Mouse (Mus musculus) limb, embryonic 10.5 days (tissue): ENCODE measurements around the gene Lmo2. TPM values are rescaled to one million over a fixed set of nuclear protein-coding genes. Genes with fewer than 3 reads are reported as not detected.

ENCODE experiments used
- DNase-seq: peaks from one replicate; pipeline ENCODE4 v3.0.0-alpha.2; 2017; ENCODE audit warnings: low spot score
- H3K27ac ChIP-seq: fragments of 300-500 bp; sonication (generic); 2 replicates; pipeline ENCODE4 v1.5.1; 2016; ENCODE audit warnings: mild to moderate bottlenecking
- H3K27me3 ChIP-seq: fragments of 300-500 bp; sonication (generic); 2 replicates; pipeline ENCODE4 v1.6.1; 2016; ENCODE audit warnings: low read depth, mild to moderate bottlenecking; ENCODE audit not compliant: poor library complexity, severe bottlenecking
- H3K36me3 ChIP-seq: fragments of 300-500 bp; sonication (generic); 2 replicates; pipeline ENCODE4 v1.6.1; 2016; ENCODE audit warnings: mild to moderate bottlenecking, moderate library complexity
- H3K4me1 ChIP-seq: fragments of 300-500 bp; sonication (generic); 2 replicates; pipeline ENCODE4 v1.6.1; 2016
- H3K4me3 ChIP-seq: fragments of 300-500 bp; sonication (generic); 2 replicates; pipeline ENCODE4 v1.5.1; 2016; ENCODE audit warnings: mild to moderate bottlenecking, moderate library complexity
- H3K9me3 ChIP-seq: fragments of 300-500 bp; sonication (generic); replicated peaks from 2 replicates; pipeline ENCODE4 v1.6.1; 2016; ENCODE audit warnings: mild to moderate bottlenecking
- WGBS: fragments of 180-500 bp; shearing (Covaris S2); methylation state at CpG from one replicate; pipeline ENCODE4 v1.1.7; 2016; 5-methylcytosine and 5-hydroxymethylcytosine counted together
- polyA plus RNA-seq: library from polyadenylated mRNA; unstranded; fragments of >200 nt; fragmentation: Nextera tagmentation; extraction: Ambion mirVana; gene quantifications from 2 replicates; pipeline ENCODE4 v1.2.1, GENCODE M21; 2016

Lmo2 gene
- 29.3 and 30.6 TPM in 2 replicates for polyA plus RNA-seq

GRCm38 (mm10) chr2:103957649-103958546, at the start of gene Lmo2:
TSS of gene Lmo2 (plus strand) at chr2:103957986.
- 67% methylated on average over 10 of the region's 10 CpGs for WGBS
- Histone ChIP-seq H3K9me3 (no peaks in the 10 kb centered on the region), H3K4me3 (no peak within 1 kb of the TSS), H3K4me1 (peaks cover 9% of the 10 kb centered on the region; the same call in 1 of the 2 replicates), H3K27me3 (peaks cover 2% of the 10 kb centered on the region; the same call in 1 of the 2 replicates), H3K27ac (no peak within 1 kb of the TSS), H3K36me3 (no peaks in the 10 kb centered on the region)
- DNase-seq: no peak

- DNase-seq: no peak
- 95% methylated on average over 5 of the region's 5 CpGs for WGBS
- Histone ChIP-seq H3K27me3 (no peaks in the 10 kb centered on the region), H3K4me3 (no peak overlapping the region), H3K4me1 (peaks cover 18% of the 10 kb centered on the region), H3K36me3 (no peaks in the 10 kb centered on the region), H3K9me3 (no peaks in the 10 kb centered on the region), H3K27ac (no peak overlapping the region)
Observed at GRCm38 (mm10) chr2:103910601-103911000, 47.2 kb upstream of the Lmo2 start.

- WGBS: 91% methylated on average over 16 of the region's 16 CpGs
- Histone ChIP-seq H3K27ac (no peak overlapping the region), H3K4me1 (no peaks in the 10 kb centered on the region), H3K9me3 (no peaks in the 10 kb centered on the region), H3K27me3 (no peaks in the 10 kb centered on the region), H3K4me3 (no peak overlapping the region), H3K36me3 (no peaks in the 10 kb centered on the region)
- no peak for DNase-seq
Observed at GRCm38 (mm10) chr2:103912481-103913251, 45.1 kb upstream of the Lmo2 start.

- no peaks in the 10 kb centered on the region for H3K9me3 ChIP-seq
- no peaks in the 10 kb centered on the region for H3K27me3 ChIP-seq
- no peak overlapping the region for H3K27ac ChIP-seq
- WGBS: 90% methylated on average over 6 of the region's 6 CpGs
- H3K4me1 ChIP-seq: no peaks in the 10 kb centered on the region
- no peak for DNase-seq
- no peaks in the 10 kb centered on the region for H3K36me3 ChIP-seq
- H3K4me3 ChIP-seq: no peak overlapping the region
Observed at GRCm38 (mm10) chr2:103913252-103913650, 44.5 kb upstream of the Lmo2 start.

GRCm38 (mm10) chr2:103916069-103916468, 41.7 kb upstream of the Lmo2 start:
- H3K36me3 ChIP-seq: no peaks in the 10 kb centered on the region
- 94% methylated on average over 5 of the region's 5 CpGs for WGBS
- H3K27me3 ChIP-seq: no peaks in the 10 kb centered on the region
- DNase-seq: no peak
- no peak overlapping the region for H3K27ac ChIP-seq
- H3K9me3 ChIP-seq: no peaks in the 10 kb centered on the region
- no peaks in the 10 kb centered on the region for H3K4me1 ChIP-seq
- H3K4me3 ChIP-seq: no peak overlapping the region

- WGBS: 85% methylated on average over 5 of the region's 5 CpGs
- Histone ChIP-seq H3K27ac (no peak overlapping the region), H3K4me3 (no peak overlapping the region), H3K4me1 (no peaks in the 10 kb centered on the region), H3K27me3 (no peaks in the 10 kb centered on the region), H3K36me3 (no peaks in the 10 kb centered on the region), H3K9me3 (no peaks in the 10 kb centered on the region)
- no peak for DNase-seq
Observed at GRCm38 (mm10) chr2:103917375-103917774, 40.4 kb upstream of the Lmo2 start.

- H3K9me3 ChIP-seq: no peaks in the 10 kb centered on the region
- no peak for DNase-seq
- no peaks in the 10 kb centered on the region for H3K27me3 ChIP-seq
- H3K4me3 ChIP-seq: no peak overlapping the region
- no peak overlapping the region for H3K27ac ChIP-seq
- H3K36me3 ChIP-seq: no peaks in the 10 kb centered on the region
- WGBS: 86% methylated on average over 2 of the region's 2 CpGs
- H3K4me1 ChIP-seq: no peaks in the 10 kb centered on the region
Observed at GRCm38 (mm10) chr2:103918375-103918774, 39.4 kb upstream of the Lmo2 start.

- H3K4me3 ChIP-seq: no peak overlapping the region
- no peaks in the 10 kb centered on the region for H3K9me3 ChIP-seq
- H3K4me1 ChIP-seq: no peaks in the 10 kb centered on the region
- H3K27me3 ChIP-seq: no peaks in the 10 kb centered on the region
- H3K36me3 ChIP-seq: no peaks in the 10 kb centered on the region
- no peak for DNase-seq
- H3K27ac ChIP-seq: no peak overlapping the region
- 92% methylated on average over 6 of the region's 6 CpGs for WGBS
Observed at GRCm38 (mm10) chr2:103919488-103919887, 38.3 kb upstream of the Lmo2 start.

GRCm38 (mm10) chr2:103926586-103927113, 31.1 kb upstream of the Lmo2 start:
- Histone ChIP-seq H3K36me3 (no peaks in the 10 kb centered on the region), H3K4me3 (no peak overlapping the region), H3K27ac (peak overlapping the region; percentile 76; the same call in 1 of the 2 replicates), H3K9me3 (no peaks in the 10 kb centered on the region), H3K4me1 (peaks cover 62% of the 10 kb centered on the region), H3K27me3 (no peaks in the 10 kb centered on the region)
- WGBS: 89% methylated on average over 4 of the region's 4 CpGs
- DNase-seq: no peak

- Histone ChIP-seq H3K4me1 (peaks cover 70% of the 10 kb centered on the region), H3K9me3 (no peaks in the 10 kb centered on the region), H3K4me3 (no peak overlapping the region), H3K36me3 (no peaks in the 10 kb centered on the region), H3K27me3 (no peaks in the 10 kb centered on the region), H3K27ac (peak overlapping the region; percentile 76)
- DNase-seq: peak; percentile 58
- 18% methylated on average over 1 of the region's 1 CpGs for WGBS
Observed at GRCm38 (mm10) chr2:103927610-103928145, 30.1 kb upstream of the Lmo2 start.

GRCm38 (mm10) chr2:103930306-103931019, 27.3 kb upstream of the Lmo2 start:
- WGBS: 33% methylated on average over 13 of the region's 13 CpGs
- H3K36me3 ChIP-seq: no peaks in the 10 kb centered on the region
- DNase-seq: peak; percentile 51

GRCm38 (mm10) chr2:103931511-103931911, 26.3 kb upstream of the Lmo2 start:
- Histone ChIP-seq H3K27ac (peak overlapping the region; percentile 59), H3K27me3 (no peaks in the 10 kb centered on the region), H3K9me3 (no peaks in the 10 kb centered on the region), H3K4me1 (peaks cover 70% of the 10 kb centered on the region), H3K36me3 (no peaks in the 10 kb centered on the region), H3K4me3 (no peak overlapping the region)
- DNase-seq: no peak
- 74% methylated on average over 7 of the region's 7 CpGs for WGBS

More at GRCm38 (mm10) chr2:103930306-103931019, 27.3 kb upstream of the Lmo2 start:
- H3K27me3 ChIP-seq: no peaks in the 10 kb centered on the region
- H3K9me3 ChIP-seq: no peaks in the 10 kb centered on the region
- H3K4me3 ChIP-seq: no peak overlapping the region
- H3K27ac ChIP-seq: peak overlapping the region; percentile 59
- H3K4me1 ChIP-seq: peaks cover 66% of the 10 kb centered on the region
